Mouse (Mus musculus) embryonic fibroblast, embryonic 13.5 days (primary cell): ENCODE data around the gene Pga5.

Experiments
- CTCF ChIP-seq: IDR thresholded peaks from 2 replicates; pipeline ENCODE4 v1.5.1; 2011; ENCODE audit warnings: mild to moderate bottlenecking, control low read depth, low read length, moderate library complexity, borderline replicate concordance; ENCODE audit not compliant: insufficient read depth
- POLR2A ChIP-seq: IDR thresholded peaks from 2 replicates; pipeline ENCODE4 v1.6.1; 2011; ENCODE audit warnings: low read depth, mild to moderate bottlenecking, control low read depth, low read length, moderate library complexity

DNA sequence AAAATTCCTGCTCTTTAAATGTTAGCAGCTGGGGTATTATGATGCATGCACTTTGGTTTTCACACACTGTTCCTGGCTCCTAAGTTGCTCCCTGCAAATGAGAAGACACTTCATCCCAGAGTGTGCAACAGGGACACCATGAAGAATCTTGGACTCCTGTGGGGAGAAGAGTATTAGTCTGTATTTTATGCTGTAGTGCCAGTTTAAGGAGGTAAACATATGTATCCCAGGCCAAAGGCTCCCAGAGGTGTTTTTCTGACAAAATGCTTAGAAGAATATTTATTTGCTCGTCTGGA is 849 bp upstream of the Pga5 start:
- no peak for TF ChIP-seq CTCF
- TF ChIP-seq POLR2A: no peak
